Mouse (Mus musculus): ENCODE results near the gene Tmem140. TPM values are rescaled to one million over a fixed set of nuclear protein-coding genes. Genes with fewer than 3 reads are reported as not detected.

Tmem140 gene
- polyA plus RNA-seq, 1 experiment from 2014 or later: 1.8 TPM

DNA sequence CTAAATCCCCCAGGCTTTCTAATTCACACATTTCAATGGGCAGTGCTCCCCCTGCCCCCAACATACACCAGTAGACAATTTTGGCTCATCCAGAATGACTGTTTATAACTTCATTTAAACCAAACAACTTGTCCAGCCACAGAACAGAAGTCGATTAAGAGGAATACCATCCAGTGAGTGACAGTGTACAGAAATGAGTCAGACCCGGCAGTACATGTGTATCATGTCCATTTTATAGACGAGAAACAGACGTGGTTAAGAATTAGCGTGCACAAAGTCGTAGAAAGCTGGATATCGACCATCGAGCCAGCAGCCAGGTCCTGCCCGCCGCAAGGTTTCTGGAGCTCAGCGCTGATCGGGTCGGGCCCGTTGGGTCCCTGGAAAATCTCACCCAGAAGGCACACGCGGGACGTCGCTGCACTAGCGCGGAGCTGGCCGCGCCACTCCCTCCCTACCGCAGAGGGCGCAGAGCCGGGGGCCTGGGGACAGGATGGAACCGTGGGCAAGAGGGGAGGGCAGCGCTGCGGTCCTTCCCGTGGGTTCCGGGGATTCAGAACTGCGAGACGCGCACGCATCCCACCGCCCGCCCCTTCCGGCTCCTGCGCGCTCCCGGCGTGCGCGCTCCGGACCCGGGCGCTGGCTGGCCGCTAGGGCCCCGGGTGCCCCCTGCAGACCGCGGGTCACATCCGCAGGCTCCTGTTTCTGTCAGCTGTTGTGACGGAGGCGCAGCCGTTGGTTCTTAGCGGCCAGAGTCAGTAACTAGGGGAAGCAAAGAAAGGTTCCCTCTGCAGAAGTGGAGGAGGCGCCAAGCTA is 14.8 kb downstream of the Tmem140 start, which contains the start of gene Cyren:
Gene Cyren (minus strand): TSS at position 552 of the 813 bp plus-strand sequence.
- peak within 1 kb of the TSS; percentile 98 for H3K27ac ChIP-seq
- H3K9ac ChIP-seq: peak within 1 kb of the TSS; percentile 92
- WGBS: under 1% methylated on average over 56 of the region's 56 CpGs
- H3K4me1 ChIP-seq: peaks cover 45% of the 10 kb centered on the region
- peak; percentile 87 for ATAC-seq (ENCODE audit: insufficient number of reproducible peaks, insufficient read depth, low FRiP score, low TSS enrichment, low read depth)
- peak within 1 kb of the TSS; percentile 74 for H3K4me2 ChIP-seq
- H3K4me3 ChIP-seq: peak within 1 kb of the TSS; percentile 70
- no peaks in the 10 kb centered on the region for H3K9me3 ChIP-seq
- no peaks in the 10 kb centered on the region for H3K27me3 ChIP-seq
- H3K36me3 ChIP-seq: peaks cover 30% of the 10 kb centered on the region

DNA sequence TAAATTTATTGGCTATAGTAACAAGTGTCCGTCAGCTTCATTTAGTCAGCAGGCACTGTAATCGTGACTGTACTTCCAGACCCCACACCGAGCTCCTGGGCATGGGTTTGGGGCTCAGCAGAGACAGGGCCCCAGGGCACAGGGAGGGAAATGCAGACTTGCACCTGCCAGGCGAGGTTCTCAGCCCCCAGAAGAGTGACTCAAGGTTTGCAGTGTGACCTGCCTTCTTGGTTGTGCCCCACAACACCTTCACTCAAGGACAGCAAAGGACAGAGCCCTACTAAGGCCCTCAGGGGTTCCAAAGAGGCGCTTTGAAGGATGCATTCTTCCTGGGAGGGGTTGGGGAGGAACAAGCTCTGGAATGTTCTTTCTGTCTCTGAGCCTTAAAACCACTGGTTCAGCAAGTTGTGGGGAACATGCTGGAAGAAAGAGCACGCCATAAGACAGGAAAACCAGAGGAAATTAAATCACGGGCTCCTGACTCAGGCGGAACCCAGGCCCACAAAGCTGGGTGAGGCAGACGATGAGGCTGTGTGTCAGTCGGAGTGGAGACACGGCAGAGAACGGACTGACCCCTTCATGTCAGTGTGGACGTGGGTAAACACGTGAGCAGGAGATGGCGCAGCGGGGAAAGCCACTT is 16.3 kb downstream of the Tmem140 start:
- Histone ChIP-seq H3K9ac (0 out of 2 replicates have a peak overlapping the region, but pooled peaks have one; percentile 32), H3K27me3 (no peaks in the 10 kb centered on the region), H3K4me3 (no peak overlapping the region), H3K36me3 (peaks cover 44% of the 10 kb centered on the region), H3K27ac (peak overlapping the region; percentile 98), H3K4me2 (no peak overlapping the region), H3K9me3 (no peaks in the 10 kb centered on the region), H3K4me1 (peaks cover 39% of the 10 kb centered on the region)
- 75% methylated on average over 16 of the region's 16 CpGs for WGBS
- no peak for ATAC-seq (ENCODE audit: insufficient number of reproducible peaks, insufficient read depth, low FRiP score, low TSS enrichment, low read depth)

DNA sequence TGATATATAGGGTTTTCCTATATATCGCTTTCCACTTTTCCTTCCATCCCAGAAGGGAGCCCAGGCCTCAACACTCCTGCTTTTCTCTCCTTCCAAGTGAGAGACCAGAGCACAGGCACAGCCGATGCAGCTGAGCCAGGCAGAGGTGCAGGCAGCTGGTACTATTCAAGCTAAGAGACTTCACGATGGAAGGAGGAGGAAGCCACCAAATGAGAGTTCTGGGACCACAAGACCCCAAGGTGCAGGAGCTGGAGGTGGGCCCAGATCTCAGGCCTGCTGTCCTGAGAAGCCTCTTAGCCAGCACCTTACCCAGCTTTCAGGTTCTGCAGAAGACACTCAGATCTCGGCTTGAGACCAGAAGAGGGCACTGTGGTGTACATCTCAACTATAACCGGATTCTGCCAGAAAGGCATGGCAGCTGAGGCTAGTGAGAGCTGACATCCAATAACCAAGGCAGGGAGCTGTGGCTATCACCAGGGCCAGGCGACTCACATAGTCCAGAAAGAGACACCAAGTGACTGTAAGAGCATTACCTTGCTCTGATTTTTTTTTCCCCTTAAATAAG is 17.0 kb downstream of the Tmem140 start:
- peaks cover 32% of the 10 kb centered on the region for H3K4me1 ChIP-seq
- H3K4me2 ChIP-seq: no peak overlapping the region
- ATAC-seq (ENCODE audit: insufficient number of reproducible peaks, insufficient read depth, low FRiP score, low TSS enrichment, low read depth): no peak
- WGBS: 56% methylated on average over 6 of the region's 6 CpGs
- H3K9me3 ChIP-seq: no peaks in the 10 kb centered on the region
- H3K27ac ChIP-seq: no peak overlapping the region
- H3K4me3 ChIP-seq: no peak overlapping the region
- peaks cover 51% of the 10 kb centered on the region for H3K36me3 ChIP-seq
- no peaks in the 10 kb centered on the region for H3K27me3 ChIP-seq
- no peak overlapping the region for H3K9ac ChIP-seq

DNA sequence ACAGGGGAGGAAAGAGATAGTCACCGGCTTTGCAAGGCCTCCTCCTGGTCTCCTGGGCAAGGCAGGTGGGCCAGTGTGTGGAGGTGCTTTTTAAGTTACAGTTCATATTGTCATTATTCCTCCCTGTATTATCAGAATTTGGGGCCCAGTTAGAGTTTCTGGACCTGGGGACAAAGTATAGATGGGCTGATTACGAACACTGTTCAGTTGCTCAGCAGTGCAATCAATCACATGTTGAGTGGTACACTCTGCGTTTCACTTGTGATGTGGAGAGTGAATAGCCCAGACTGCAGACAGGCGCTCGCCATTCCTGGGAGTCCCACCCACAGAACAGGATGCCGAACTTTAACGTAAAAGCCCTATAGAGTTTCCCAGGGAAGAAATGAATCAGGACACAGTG is 21.8 kb downstream of the Tmem140 start:
- Histone ChIP-seq H3K27me3 (no peaks in the 10 kb centered on the region), H3K27ac (no peak overlapping the region), H3K9me3 (no peaks in the 10 kb centered on the region), H3K4me2 (no peak overlapping the region), H3K36me3 (peaks cover 81% of the 10 kb centered on the region), H3K4me3 (no peak overlapping the region), H3K9ac (no peak overlapping the region), H3K4me1 (peaks cover 14% of the 10 kb centered on the region)
- ATAC-seq (ENCODE audit: insufficient number of reproducible peaks, insufficient read depth, low FRiP score, low TSS enrichment, low read depth): no peak
- 87% methylated on average over 7 of the region's 7 CpGs for WGBS

DNA sequence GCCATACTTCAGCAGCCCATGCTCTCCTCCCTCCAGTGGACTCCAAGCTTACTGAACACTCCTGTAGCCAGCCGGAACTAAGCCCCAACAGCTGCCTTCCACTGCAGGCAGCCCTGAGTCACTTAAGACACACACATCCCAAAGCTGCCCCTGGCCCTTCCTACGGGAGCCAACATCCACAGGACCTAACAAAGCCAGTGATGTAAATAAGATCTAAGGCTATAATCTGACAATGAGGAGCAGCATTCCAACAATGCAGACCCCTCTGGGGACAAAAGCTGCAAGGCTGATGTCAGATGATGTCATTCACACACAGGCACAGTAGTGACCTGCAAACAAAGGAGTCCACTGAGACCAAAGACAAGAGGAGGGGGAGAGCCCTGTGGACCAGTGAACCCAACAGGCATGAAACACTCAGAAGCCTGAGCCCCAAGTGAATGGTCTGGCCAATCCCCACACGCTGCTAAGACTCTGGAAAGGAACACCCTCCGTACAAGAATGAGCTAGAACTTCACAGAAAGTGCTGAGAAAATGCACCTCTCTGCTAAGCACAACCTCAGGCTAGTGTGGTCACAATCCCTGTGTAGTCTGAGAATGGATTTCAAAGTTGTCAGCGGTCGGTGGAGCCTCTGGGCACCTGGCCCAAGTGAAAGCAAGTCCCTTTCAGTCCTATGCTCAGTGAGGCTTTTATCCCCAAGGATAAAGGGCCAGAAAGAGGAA is 24.3 kb downstream of the Tmem140 start:
- Histone ChIP-seq H3K9ac (no peak overlapping the region), H3K4me1 (peaks cover 14% of the 10 kb centered on the region), H3K27ac (no peak overlapping the region; the same call in 1 of the 2 replicates), H3K27me3 (no peaks in the 10 kb centered on the region), H3K36me3 (peaks cover 91% of the 10 kb centered on the region), H3K4me3 (no peak overlapping the region), H3K4me2 (no peak overlapping the region), H3K9me3 (no peaks in the 10 kb centered on the region)
- WGBS: 59% methylated on average over 6 of the region's 6 CpGs
- no peak for ATAC-seq (ENCODE audit: insufficient number of reproducible peaks, insufficient read depth, low FRiP score, low TSS enrichment, low read depth)

DNA sequence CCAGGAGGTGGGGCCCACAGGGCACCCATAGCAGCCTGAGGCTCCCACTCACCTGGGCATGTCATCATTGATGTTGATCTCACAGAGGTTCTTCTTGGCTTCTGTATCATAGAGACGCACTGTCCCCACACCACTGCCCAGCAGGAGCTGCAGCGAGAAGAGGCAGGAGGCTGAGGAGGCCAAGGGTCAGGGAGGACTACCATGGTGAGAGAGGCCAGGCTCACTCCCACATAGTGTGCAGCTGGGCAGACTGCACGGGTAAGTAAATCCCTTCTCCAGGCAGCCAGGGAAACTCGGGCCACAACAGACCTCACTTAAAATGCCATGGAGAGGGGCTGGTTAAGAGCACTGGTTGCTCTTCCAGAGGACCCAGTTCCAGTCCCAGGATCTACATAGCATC is 26.2 kb downstream of the Tmem140 start:
- Histone ChIP-seq H3K36me3 (peaks cover 92% of the 10 kb centered on the region), H3K4me1 (peaks cover 14% of the 10 kb centered on the region), H3K27ac (no peak overlapping the region), H3K4me2 (no peak overlapping the region), H3K27me3 (no peaks in the 10 kb centered on the region), H3K4me3 (no peak overlapping the region), H3K9ac (peak overlapping the region; percentile 37; the same call in 1 of the 2 replicates), H3K9me3 (no peaks in the 10 kb centered on the region)
- 65% methylated on average over 4 of the region's 4 CpGs for WGBS
- no peak for ATAC-seq (ENCODE audit: insufficient number of reproducible peaks, insufficient read depth, low FRiP score, low TSS enrichment, low read depth)

DNA sequence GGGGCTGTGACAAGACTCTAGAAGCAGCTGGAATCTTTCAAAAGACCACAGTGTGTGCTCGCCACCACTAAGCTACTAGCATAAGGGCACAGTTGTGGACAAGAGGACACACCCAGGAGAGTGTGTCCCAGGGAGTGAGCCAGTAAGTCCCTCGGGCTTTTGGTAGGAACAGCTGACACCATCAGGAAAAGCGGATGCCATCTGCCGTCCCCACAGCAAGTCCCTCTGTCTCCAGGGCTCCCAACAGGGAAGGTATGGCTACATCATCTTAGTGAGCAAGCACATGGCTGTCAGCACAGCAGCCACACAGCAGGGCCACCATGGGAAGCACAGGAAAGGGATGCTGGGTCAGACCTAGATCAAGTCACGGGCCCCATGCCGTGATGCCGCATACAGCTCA is 32.6 kb downstream of the Tmem140 start:
- Histone ChIP-seq H3K27ac (no peak overlapping the region), H3K4me3 (no peak overlapping the region), H3K9me3 (no peaks in the 10 kb centered on the region), H3K9ac (0 out of 2 replicates have a peak overlapping the region, but pooled peaks have one; percentile 21), H3K4me1 (no peaks in the 10 kb centered on the region), H3K4me2 (no peak overlapping the region), H3K27me3 (no peaks in the 10 kb centered on the region), H3K36me3 (peaks cover 80% of the 10 kb centered on the region)
- no peak for ATAC-seq (ENCODE audit: insufficient number of reproducible peaks, insufficient read depth, low FRiP score, low TSS enrichment, low read depth)
- 85% methylated on average over 7 of the region's 7 CpGs for WGBS

DNA sequence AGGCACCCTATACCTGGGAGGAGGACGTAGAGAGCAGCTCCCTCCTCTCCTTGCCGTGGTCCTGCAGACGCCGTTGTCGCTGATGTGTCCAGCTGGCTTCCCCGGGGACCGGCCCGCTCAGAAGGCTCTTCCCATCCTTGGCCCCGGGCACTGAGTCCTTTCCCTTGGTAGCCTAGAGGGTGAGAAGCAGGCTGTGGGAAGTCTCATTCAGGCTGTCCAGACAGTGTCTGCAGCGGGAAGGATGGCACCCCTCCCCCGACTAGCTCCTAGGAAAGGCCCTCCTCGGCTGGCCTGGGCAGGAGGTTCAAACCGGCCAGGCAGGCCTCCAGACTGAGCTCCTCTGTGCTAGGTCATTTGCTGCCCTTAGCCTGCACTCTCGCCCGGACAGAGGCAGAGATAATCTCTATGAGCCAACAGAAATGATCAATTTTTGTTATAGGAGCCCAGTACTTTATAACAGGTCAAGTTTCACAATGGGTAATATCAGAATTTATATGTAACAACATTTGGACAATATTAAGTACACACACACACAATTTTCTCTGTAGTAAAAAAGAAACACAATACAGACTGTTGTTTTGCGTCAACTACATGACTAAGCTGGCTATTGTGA is 33.3 kb downstream of the Tmem140 start:
- H3K4me1 ChIP-seq: no peaks in the 10 kb centered on the region
- no peaks in the 10 kb centered on the region for H3K27me3 ChIP-seq
- no peaks in the 10 kb centered on the region for H3K9me3 ChIP-seq
- H3K27ac ChIP-seq: no peak overlapping the region
- H3K36me3 ChIP-seq: peaks cover 80% of the 10 kb centered on the region
- 54% methylated on average over 16 of the region's 16 CpGs for WGBS
- ATAC-seq (ENCODE audit: insufficient number of reproducible peaks, insufficient read depth, low FRiP score, low TSS enrichment, low read depth): no peak
- H3K4me3 ChIP-seq: no peak overlapping the region
- H3K9ac ChIP-seq: no peak overlapping the region
- H3K4me2 ChIP-seq: no peak overlapping the region

DNA sequence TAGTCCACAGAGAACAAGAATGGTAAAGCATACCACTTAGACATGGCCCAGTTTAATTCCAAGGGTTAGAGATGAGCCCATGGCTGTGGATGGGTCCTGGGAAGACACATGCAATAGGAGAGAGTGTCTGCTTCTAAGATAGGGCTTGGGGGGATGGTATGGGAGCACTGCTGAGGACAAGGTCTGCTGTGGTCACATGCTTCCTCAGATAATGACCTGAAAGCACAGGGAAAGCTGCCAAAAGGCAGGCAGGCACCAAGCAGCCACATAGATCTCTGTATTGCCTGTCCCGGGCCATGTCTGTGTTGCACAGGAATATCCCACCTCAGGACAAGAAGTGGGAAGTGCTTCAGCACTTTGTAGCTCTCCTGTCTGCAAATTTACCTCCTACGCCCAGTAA is 36.2 kb downstream of the Tmem140 start:
- 92% methylated on average over 2 of the region's 2 CpGs for WGBS
- Histone ChIP-seq H3K27me3 (no peaks in the 10 kb centered on the region), H3K4me2 (no peak overlapping the region), H3K9ac (no peak overlapping the region), H3K36me3 (peaks cover 78% of the 10 kb centered on the region), H3K9me3 (no peaks in the 10 kb centered on the region), H3K27ac (no peak overlapping the region), H3K4me3 (no peak overlapping the region), H3K4me1 (no peaks in the 10 kb centered on the region)
- ATAC-seq (ENCODE audit: insufficient number of reproducible peaks, insufficient read depth, low FRiP score, low TSS enrichment, low read depth): no peak

DNA sequence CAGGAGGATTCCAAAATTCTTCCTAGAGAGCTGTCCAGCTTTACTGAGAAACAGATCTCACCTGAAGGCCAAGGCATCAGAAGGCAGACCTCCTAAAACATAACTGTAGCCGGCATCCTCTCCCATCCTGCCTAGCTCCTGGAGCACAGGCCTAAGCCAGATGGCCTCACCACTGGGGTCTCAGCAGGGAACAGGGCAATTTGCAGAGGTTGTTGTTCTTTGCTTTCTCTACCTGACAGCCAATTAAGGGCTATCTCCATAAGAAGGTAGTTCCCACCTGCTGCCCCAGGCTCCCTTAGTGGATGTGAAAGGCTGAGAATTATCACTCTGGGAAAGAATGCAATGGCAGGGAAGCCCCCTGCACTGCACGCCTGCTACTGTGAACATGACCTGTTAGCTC is 38.0 kb downstream of the Tmem140 start:
- Histone ChIP-seq H3K9ac (no peak overlapping the region), H3K36me3 (peaks cover 76% of the 10 kb centered on the region), H3K27me3 (no peaks in the 10 kb centered on the region), H3K4me3 (no peak overlapping the region), H3K27ac (no peak overlapping the region), H3K9me3 (no peaks in the 10 kb centered on the region), H3K4me2 (no peak overlapping the region), H3K4me1 (no peaks in the 10 kb centered on the region)
- no peak for ATAC-seq (ENCODE audit: insufficient number of reproducible peaks, insufficient read depth, low FRiP score, low TSS enrichment, low read depth)
- WGBS: 75% methylated on average over 2 of the region's 2 CpGs

DNA sequence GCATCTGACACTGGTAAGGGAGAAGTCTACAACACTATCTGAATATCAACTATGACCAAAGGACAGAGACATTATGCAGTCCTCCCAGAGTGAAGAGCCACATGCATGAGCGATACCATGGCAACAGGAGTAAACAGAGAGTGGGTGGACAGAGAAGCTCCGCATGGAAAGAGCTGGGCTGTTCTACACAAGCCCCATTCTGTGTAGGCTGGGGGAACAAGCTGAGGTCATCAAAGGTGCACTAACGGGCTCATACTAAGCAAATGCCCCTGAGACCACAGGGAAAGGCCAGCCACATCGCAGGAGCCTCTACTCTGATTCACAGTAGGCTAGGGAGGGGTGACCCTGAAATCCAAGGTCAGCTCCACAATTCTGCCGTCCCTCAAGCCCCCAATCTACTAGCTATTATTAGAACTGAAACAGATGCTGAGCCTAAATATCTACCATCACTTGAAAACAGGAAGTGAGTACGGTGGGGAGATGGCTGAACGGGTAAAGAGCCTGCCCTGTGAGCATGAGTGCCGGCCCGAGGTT is 39.0 kb downstream of the Tmem140 start:
- Histone ChIP-seq H3K4me1 (no peaks in the 10 kb centered on the region), H3K27me3 (no peaks in the 10 kb centered on the region), H3K4me2 (no peak overlapping the region), H3K4me3 (no peak overlapping the region), H3K27ac (no peak overlapping the region), H3K9me3 (no peaks in the 10 kb centered on the region), H3K36me3 (peaks cover 80% of the 10 kb centered on the region), H3K9ac (no peak overlapping the region)
- WGBS: 64% methylated on average over 9 of the region's 9 CpGs
- no peak for ATAC-seq (ENCODE audit: insufficient number of reproducible peaks, insufficient read depth, low FRiP score, low TSS enrichment, low read depth)

All from embryonic facial prominence, embryonic 13.5 days (tissue).